Mouse (Mus musculus) neural tube, embryonic 10.5 days (tissue): ENCODE data around the gene 4930469K13Rik.
A peak's percentile ranks its signal among the peaks of the same experiment; 100 is the strongest.

Source experiments
- DNase-seq: peaks from one replicate; pipeline ENCODE4 v3.0.0-alpha.2; 2017; ENCODE audit warnings: low spot score; ENCODE audit errors: extremely low spot score

The 4930469K13Rik gene

GRCm38 (mm10) chr11:33944786-33945328 lies 153.5 kb downstream of the 4930469K13Rik start:
- DNase-seq: no peak

- no peak for DNase-seq
These were observed 154.1 kb downstream of the 4930469K13Rik start for GRCm38 (mm10) chr11:33944067-33944785.

GRCm38 (mm10) chr11:33943565-33943964 lies 154.8 kb downstream of the 4930469K13Rik start:
- DNase-seq: no peak

GRCm38 (mm10) chr11:33939456-33940113 lies 158.8 kb downstream of the 4930469K13Rik start:
- DNase-seq: no peak

- no peak for DNase-seq
These were observed 159.6 kb downstream of the 4930469K13Rik start for GRCm38 (mm10) chr11:33938561-33939274.

- DNase-seq: no peak
These were observed 160.7 kb downstream of the 4930469K13Rik start for GRCm38 (mm10) chr11:33937641-33938040.

- no peak for DNase-seq
These were observed 164.1 kb downstream of the 4930469K13Rik start for GRCm38 (mm10) chr11:33934286-33934685.

GRCm38 (mm10) chr11:33932386-33933111 lies 165.8 kb downstream of the 4930469K13Rik start:
- no peak for DNase-seq

GRCm38 (mm10) chr11:33931836-33932385 lies 166.4 kb downstream of the 4930469K13Rik start:
- peak; percentile 52 for DNase-seq

- DNase-seq: no peak
These were observed 168.9 kb downstream of the 4930469K13Rik start for GRCm38 (mm10) chr11:33929412-33929811.

GRCm38 (mm10) chr11:33928658-33929057 lies 169.7 kb downstream of the 4930469K13Rik start:
- DNase-seq: peak; percentile 62

GRCm38 (mm10) chr11:33927836-33928235 lies 170.5 kb downstream of the 4930469K13Rik start:
- no peak for DNase-seq

GRCm38 (mm10) chr11:33927321-33927720 lies 171.0 kb downstream of the 4930469K13Rik start:
- DNase-seq: no peak

- DNase-seq: no peak
These were observed 171.8 kb downstream of the 4930469K13Rik start for GRCm38 (mm10) chr11:33926551-33926950.

- DNase-seq: no peak
These were observed 172.6 kb downstream of the 4930469K13Rik start for GRCm38 (mm10) chr11:33925778-33926177.
